Mouse (Mus musculus) heart, embryonic 16.5 days (tissue): ENCODE data around the gene Kpnb1. TPM values are rescaled to one million over a fixed set of nuclear protein-coding genes. Genes with fewer than 3 reads are reported as not detected.
"Not testable (repeated sequence)": the region's sequence is repeated elsewhere in the genome, so short reads cannot be mapped to it uniquely, and the experiment has no call there.

Experiments
- ATAC-seq: fragments of 200-750 bp; cut with Nextera tagmentation; replicated peaks from 2 replicates; pipeline ENCODE4 v1.8.0; 2017; ENCODE audit warnings: moderate number of reproducible peaks; ENCODE audit not compliant: insufficient read depth, low FRiP score; ENCODE audit errors: extremely low read depth
- H3K27ac ChIP-seq: fragments of 300-500 bp; sonication (generic); 2 replicates; pipeline ENCODE4 v1.5.1; 2014; ENCODE audit warnings: mild to moderate bottlenecking, low read length, control low read depth, moderate library complexity
- H3K27me3 ChIP-seq: fragments of 300-500 bp; sonication (generic); 2 replicates; pipeline ENCODE4 v1.6.1; 2014; ENCODE audit warnings: low read length, mixed read lengths; ENCODE audit not compliant: control insufficient read depth, insufficient read depth
- H3K36me3 ChIP-seq: fragments of 300-500 bp; sonication (generic); 2 replicates; pipeline ENCODE4 v1.6.1; 2014; ENCODE audit not compliant: control insufficient read depth, insufficient read depth
- H3K4me1 ChIP-seq: fragments of 300-500 bp; sonication (generic); 2 replicates; pipeline ENCODE4 v1.6.1; 2014; ENCODE audit warnings: low read length, mixed read lengths; ENCODE audit not compliant: control insufficient read depth, insufficient read depth
- H3K4me2 ChIP-seq: fragments of 300-500 bp; sonication (generic); 2 replicates; pipeline ENCODE4 v1.6.1; 2014; ENCODE audit warnings: low read depth, mild to moderate bottlenecking, control low read depth, low read length
- H3K4me3 ChIP-seq: fragments of 300-500 bp; sonication (generic); 2 replicates; pipeline ENCODE4 v1.5.1; 2014; ENCODE audit warnings: mild to moderate bottlenecking, control low read depth, low read length
- H3K9ac ChIP-seq: fragments of 300-500 bp; sonication (generic); 2 replicates; pipeline ENCODE4 v1.6.1; 2014; ENCODE audit warnings: low read length, control low read depth
- H3K9me3 ChIP-seq: fragments of 300-500 bp; sonication (generic); replicated peaks from 2 replicates; pipeline ENCODE4 v1.6.1; 2016; ENCODE audit warnings: low read length; ENCODE audit not compliant: control insufficient read depth
- WGBS: fragments of 180-500 bp; shearing (Covaris S2); extraction: QIAGEN DNeasy Blood & Tissue Kit; methylation state at CpG from one replicate; pipeline ENCODE4 v1.1.7; 2014; 5-methylcytosine and 5-hydroxymethylcytosine counted together
- polyA plus RNA-seq: library from polyadenylated mRNA; unstranded; fragments of >200 nt; fragmentation: Nextera tagmentation; extraction: Ambion mirVana; gene quantifications from 2 replicates; pipeline ENCODE4 v1.2.1, GENCODE M21; 2015

Kpnb1 gene
- polyA plus RNA-seq, 1 experiment from 2014 or later = 31.3 TPM

- H3K4me3 ChIP-seq, ATAC-seq, H3K27me3 ChIP-seq, H3K4me2 ChIP-seq, H3K9me3 ChIP-seq, H3K27ac ChIP-seq, H3K9ac ChIP-seq, H3K36me3 ChIP-seq: not testable (repeated sequence)
- H3K4me1 ChIP-seq = peaks cover 23% of the 10 kb centered on the region
- 88% methylated on average over 6 of the region's 6 CpGs for WGBS
Measured at GRCm38 (mm10) chr11:97189645-97190044, 2.0 kb upstream of the Kpnb1 start.

GRCm38 (mm10) chr11:97189231-97189630 lies 1.6 kb upstream of the Kpnb1 start:
- peak overlapping the region; percentile 82 for H3K9ac ChIP-seq
- ATAC-seq = no peak
- peaks cover 7% of the 10 kb centered on the region for H3K36me3 ChIP-seq
- H3K27me3 ChIP-seq = no peaks in the 10 kb centered on the region
- H3K9me3 ChIP-seq = no peaks in the 10 kb centered on the region
- H3K4me1 ChIP-seq = peaks cover 24% of the 10 kb centered on the region
- peak overlapping the region; percentile 96 for H3K27ac ChIP-seq
- H3K4me3 ChIP-seq = peak overlapping the region; percentile 96
- 35% methylated on average over 3 of the region's 3 CpGs for WGBS
- H3K4me2 ChIP-seq = peak overlapping the region; percentile 89

- peak overlapping the region; percentile 89 for H3K4me2 ChIP-seq
- H3K4me1 ChIP-seq = peaks cover 25% of the 10 kb centered on the region
- peaks cover 9% of the 10 kb centered on the region for H3K36me3 ChIP-seq
- no peaks in the 10 kb centered on the region for H3K9me3 ChIP-seq
- H3K4me3 ChIP-seq = peak overlapping the region; percentile 96
- WGBS = 0% methylated on average over 15 of the region's 15 CpGs
- ATAC-seq = no peak
- H3K27ac ChIP-seq = peak overlapping the region; percentile 96
- no peaks in the 10 kb centered on the region for H3K27me3 ChIP-seq
- H3K9ac ChIP-seq = peak overlapping the region; percentile 82
Measured at GRCm38 (mm10) chr11:97188643-97188955, 918 bp upstream of the Kpnb1 start.

- Histone ChIP-seq H3K9ac (peak overlapping the region; percentile 97), H3K27ac (peak overlapping the region; percentile 99), H3K4me1 (peaks cover 31% of the 10 kb centered on the region), H3K9me3 (no peaks in the 10 kb centered on the region), H3K36me3 (peaks cover 22% of the 10 kb centered on the region), H3K27me3 (no peaks in the 10 kb centered on the region), H3K4me3 (peak overlapping the region; percentile 96), H3K4me2 (peak overlapping the region; percentile 94)
- under 1% methylated on average over 59 of the region's 74 CpGs for WGBS
- peak; percentile 76 for ATAC-seq
Measured at GRCm38 (mm10) chr11:97186947-97187763, 526 bp downstream of the Kpnb1 start.

- 50% methylated on average over 5 of the region's 5 CpGs for WGBS
- Histone ChIP-seq H3K4me1 (peaks cover 31% of the 10 kb centered on the region), H3K9ac (peak overlapping the region; percentile 78), H3K27me3 (no peaks in the 10 kb centered on the region), H3K9me3 (no peaks in the 10 kb centered on the region), H3K4me2 (peak overlapping the region; percentile 94), H3K36me3 (peaks cover 33% of the 10 kb centered on the region), H3K4me3 (peak overlapping the region; percentile 96), H3K27ac (no peak overlapping the region)
- no peak for ATAC-seq
Measured at GRCm38 (mm10) chr11:97185704-97186614, 1.7 kb downstream of the Kpnb1 start.

- Histone ChIP-seq H3K4me1 (peaks cover 31% of the 10 kb centered on the region), H3K9me3 (no peaks in the 10 kb centered on the region), H3K4me3 (no peak overlapping the region), H3K9ac (no peak overlapping the region), H3K27ac (no peak overlapping the region), H3K36me3 (peaks cover 44% of the 10 kb centered on the region), H3K27me3 (no peaks in the 10 kb centered on the region), H3K4me2 (no peak overlapping the region)
- WGBS = 64% methylated on average over 5 of the region's 5 CpGs
- no peak for ATAC-seq
Measured at GRCm38 (mm10) chr11:97184875-97185274, 2.8 kb downstream of the Kpnb1 start.

- 90% methylated on average over 3 of the region's 3 CpGs for WGBS
- no peak for ATAC-seq
- no peak overlapping the region for H3K4me2 ChIP-seq
Measured at GRCm38 (mm10) chr11:97182446-97182845, 5.2 kb downstream of the Kpnb1 start.

GRCm38 (mm10) chr11:97181061-97181460 lies 6.6 kb downstream of the Kpnb1 start:
- H3K9me3 ChIP-seq = no peaks in the 10 kb centered on the region
- no peak for ATAC-seq
- H3K4me3 ChIP-seq = no peak overlapping the region
- no peak overlapping the region for H3K9ac ChIP-seq
- H3K36me3 ChIP-seq = peaks cover 74% of the 10 kb centered on the region
- 82% methylated on average over 5 of the region's 5 CpGs for WGBS
- H3K27me3 ChIP-seq = no peaks in the 10 kb centered on the region
- peaks cover 17% of the 10 kb centered on the region for H3K4me1 ChIP-seq
- no peak overlapping the region for H3K27ac ChIP-seq
- no peak overlapping the region for H3K4me2 ChIP-seq

More at GRCm38 (mm10) chr11:97182446-97182845, 5.2 kb downstream of the Kpnb1 start:
- H3K27me3 ChIP-seq = no peaks in the 10 kb centered on the region
- no peaks in the 10 kb centered on the region for H3K9me3 ChIP-seq
- H3K4me1 ChIP-seq = peaks cover 23% of the 10 kb centered on the region
- no peak overlapping the region for H3K4me3 ChIP-seq
- peaks cover 64% of the 10 kb centered on the region for H3K36me3 ChIP-seq
- no peak overlapping the region for H3K9ac ChIP-seq
- no peak overlapping the region for H3K27ac ChIP-seq

- no peaks in the 10 kb centered on the region for H3K27me3 ChIP-seq
- H3K9ac ChIP-seq = no peak overlapping the region
- H3K4me2 ChIP-seq = no peak overlapping the region
- 94% methylated on average over 2 of the region's 2 CpGs for WGBS
- no peak overlapping the region for H3K4me3 ChIP-seq
- peaks cover 5% of the 10 kb centered on the region; the same call in 1 of the 2 replicates for H3K4me1 ChIP-seq
- ATAC-seq = no peak
- no peaks in the 10 kb centered on the region for H3K9me3 ChIP-seq
- H3K36me3 ChIP-seq = peaks cover 83% of the 10 kb centered on the region
- no peak overlapping the region for H3K27ac ChIP-seq
Measured at GRCm38 (mm10) chr11:97178198-97178597, 9.5 kb downstream of the Kpnb1 start.
